In the genomic region with DNA sequence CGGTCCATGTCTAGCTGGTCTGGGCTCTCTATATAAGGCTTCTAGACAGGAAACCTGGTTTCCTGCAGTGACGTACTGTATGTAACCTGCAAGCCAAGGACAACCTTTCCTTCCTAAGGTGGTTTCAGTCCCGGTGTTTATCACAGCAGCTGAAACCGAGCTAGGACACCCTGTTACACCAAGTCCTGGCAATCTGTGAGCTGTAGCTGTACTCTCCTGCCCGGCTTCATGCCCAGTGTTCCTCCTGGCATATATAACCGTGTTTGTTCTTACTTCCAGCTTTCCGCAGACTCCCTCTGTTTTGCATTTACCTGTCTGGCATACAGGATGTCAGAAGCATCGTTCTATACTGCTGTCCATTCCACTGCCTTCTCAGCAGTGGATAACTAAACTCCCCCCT, we compare ENCODE assay signal across 32 mouse cellular contexts. TPM values are rescaled to one million over a fixed set of nuclear protein-coding genes. Genes with fewer than 3 reads are reported as not detected.
DNase-seq lines count a peak whose midpoint lies in the region.
"Had no signal": no experiment of that assay in that cellular context is flagged by ENCODE, and none has a peak within 500 bp of the region (broad histone marks: within the 10 kb centered on the region; RNA-seq: fewer than 3 reads in every experiment).

No protein-coding gene starts in this region.

- H3K27ac ChIP-seq in heart, embryonic 10.5 days, result no peak overlapping the region
- H3K27ac ChIP-seq: embryonic facial prominence, embryonic 13.5 days; forebrain, embryonic 10.5 days; forebrain, embryonic 15.5 days; hindbrain, embryonic 10.5 days; hindbrain, embryonic 15.5 days; layer of hippocampus, adult 2 months; liver, embryonic 12.5 days; midbrain, embryonic 12.5 days; neural tube, embryonic 12.5 days; stomach, postnatal 0 days had no signal

- WGBS in heart, embryonic 10.5 days, result 88% methylated on average over 8 of the region's 8 CpGs

- peaks cover 18% of the 10 kb centered on the region; the same call in 1 of the 2 replicates for H3K4me1 ChIP-seq in heart, embryonic 10.5 days
- H3K4me1 ChIP-seq: embryonic facial prominence, embryonic 13.5 days; forebrain, embryonic 10.5 days; forebrain, embryonic 15.5 days; hindbrain, embryonic 15.5 days; liver, embryonic 12.5 days; midbrain, embryonic 12.5 days; neural tube, embryonic 12.5 days had no signal

- no peaks in the 10 kb centered on the region for H3K9me3 ChIP-seq in heart, embryonic 10.5 days
- H3K9me3 ChIP-seq: embryonic facial prominence, embryonic 13.5 days; forebrain, embryonic 15.5 days; hindbrain, embryonic 15.5 days; liver, embryonic 12.5 days; midbrain, embryonic 12.5 days; neural tube, embryonic 12.5 days had no signal

- peak; percentile 31 to 49 for DNase-seq in cerebellum, adult 18-20 months
- DNase-seq in cerebellum, postnatal 10 days, result no peak
- DNase-seq in heart, adult 11 months, result peak; percentile 93
- no peak for DNase-seq in heart, embryonic 10.5 days (ENCODE audit: low spot score)
- DNase-seq in heart, postnatal 10 days, result peak; percentile 41 to 64
- no peak for DNase-seq in heart, postnatal 36 days
- DNase-seq in heart, postnatal 14 days, result peak; percentile 17 to 34
- DNase-seq in adrenal gland, adult 18-20 months (ENCODE audit: low spot score in 2 of 2), result no peak
- DNase-seq: adrenal gland, postnatal 14 days; kidney, adult 11 months; kidney, postnatal 14 days; left cerebral cortex, postnatal 4 days; liver, postnatal 0 days; lung, postnatal 36 days; right cerebral cortex, postnatal 4 days; thymus, adult 18-20 months; thymus, postnatal 25 days had no signal

- peaks cover 81% of the 10 kb centered on the region for H3K36me3 ChIP-seq in heart, embryonic 10.5 days

- intact Hi-C loops in heart, postnatal 10 days (cut with DNase I), result no loop called here
- intact Hi-C loops in heart, postnatal 36 days (cut with DNase I), result loop anchor here (5.0 kb wide), 1 partner anchor 64 kb away; no protein-coding TSS in a partner anchor
- intact Hi-C loops in heart, postnatal 14 days (cut with DNase I), result no loop called here

- H3K27me3 ChIP-seq in heart, embryonic 10.5 days (ENCODE audit: insufficient read depth, poor library complexity, severe bottlenecking), result no peaks in the 10 kb centered on the region
- H3K27me3 ChIP-seq: embryonic facial prominence, embryonic 13.5 days; forebrain, embryonic 15.5 days; hindbrain, embryonic 15.5 days; liver, embryonic 12.5 days; midbrain, embryonic 12.5 days; neural tube, embryonic 12.5 days; Patski had no signal

- H3K4me3 ChIP-seq in heart, embryonic 10.5 days, result no peak overlapping the region
- H3K4me3 ChIP-seq: embryonic facial prominence, embryonic 13.5 days; forebrain, embryonic 10.5 days; forebrain, embryonic 15.5 days; hindbrain, embryonic 10.5 days; hindbrain, embryonic 15.5 days; layer of hippocampus, adult 2 months; liver, embryonic 12.5 days; midbrain, embryonic 12.5 days; myocyte; neural tube, embryonic 12.5 days had no signal

RNA-seq across cellular contexts. Expression of a gene that starts 51.4 kb away (rescaled TPM):
- polyA plus RNA-seq in heart, embryonic 10.5 days (2016; fragmentation: Nextera tagmentation; extraction: Ambion mirVana), result 30.5 and 32.5 TPM in 2 replicates
- total RNA-seq in heart, postnatal 10 days (2021), result 10 to 100 TPM; 20.4 to 21.3 TPM
- total RNA-seq in heart, postnatal 36 days (2021), result 10 to 100 TPM; 15.6 TPM
- 10 to 100 TPM; 16.3 to 17.6 TPM for total RNA-seq in heart, postnatal 14 days (2021)
- total RNA-seq in adrenal gland, adult 18-20 months (2021), result 10 to 100 TPM; 11.2 to 21.5 TPM

RNA-seq across cellular contexts. Expression of a gene that starts 59.5 kb away (rescaled TPM):
- 11.0 and 15.9 TPM in 2 replicates for polyA plus RNA-seq in heart, embryonic 10.5 days (2016; fragmentation: Nextera tagmentation; extraction: Ambion mirVana)
- total RNA-seq in heart, postnatal 10 days (2021), result 10 to 100 TPM; 22.1 to 22.7 TPM
- 10 to 100 TPM; 29.2 to 31.0 TPM for total RNA-seq in heart, postnatal 36 days (2021)
- 10 to 100 TPM; 17.9 to 18.0 TPM for total RNA-seq in heart, postnatal 14 days (2021)
- total RNA-seq in adrenal gland, adult 18-20 months (2021), result under 1 TPM; 0.74 to 0.86 TPM
- total RNA-seq: common myeloid progenitor, adult 5-6 weeks; MEL had no signal
- polyA plus RNA-seq: inflammation-experienced regulatory T-cells, adult 6 months; liver, postnatal 0 days; midbrain, embryonic 12.5 days had no signal

Comparison
In these comparisons a context has a peak if more than half of its experiments do, and no peak if none do; other contexts are left out.
1. DNase-seq: peak in cerebellum, adult 18-20 months (2 of 2), heart, adult 11 months (single experiment), heart, postnatal 10 days (2 of 2) and heart, postnatal 14 days (2 of 2); none in cerebellum, postnatal 10 days (0 of 2), heart, embryonic 10.5 days (single experiment), heart, postnatal 36 days (0 of 2) and adrenal gland, adult 18-20 months (0 of 2).
2. RNA of a gene that starts 59.5 kb away (total RNA-seq): 29.2 to 31.0 TPM in heart, postnatal 36 days, 22.1 to 22.7 TPM in heart, postnatal 10 days and 17.9 to 18.0 TPM in heart, postnatal 14 days; 0.74 to 0.86 TPM in adrenal gland, adult 18-20 months; every median in the first group is over 10 times any median in the second.